Mouse (Mus musculus) intestine, embryonic 14.5 days (tissue): Measurements from ENCODE around the gene Socs5. TPM values are rescaled to one million over a fixed set of nuclear protein-coding genes. Genes with fewer than 3 reads are reported as not detected.

Experiments used
- ATAC-seq: fragments of 200-750 bp; cut with Nextera tagmentation; replicated peaks from 2 replicates; pipeline ENCODE4 v1.8.0; 2017; ENCODE audit warnings: low read depth, moderate number of reproducible peaks, moderate TSS enrichment, moderate library complexity; ENCODE audit not compliant: low FRiP score, low TSS enrichment
- DNase-seq: peaks from one replicate; pipeline ENCODE4 v3.0.0-alpha.2; 2018; ENCODE audit warnings: low spot score
- H3K27ac ChIP-seq: fragments of 300-500 bp; sonication (generic); 2 replicates; pipeline ENCODE4 v1.5.1; 2014; ENCODE audit warnings: low read depth, mild to moderate bottlenecking, control low read depth
- H3K27me3 ChIP-seq: fragments of 300-500 bp; sonication (generic); replicated peaks from 2 replicates; pipeline ENCODE4 v1.6.1; 2014; ENCODE audit warnings: low read length, control low read depth; ENCODE audit not compliant: control insufficient read depth, insufficient read depth
- H3K36me3 ChIP-seq: fragments of 300-500 bp; sonication (generic); 2 replicates; pipeline ENCODE4 v1.6.1; 2014; ENCODE audit warnings: low read length, control low read depth; ENCODE audit not compliant: control insufficient read depth, insufficient read depth
- H3K4me1 ChIP-seq: fragments of 300-500 bp; sonication (generic); replicated peaks from 2 replicates; pipeline ENCODE4 v1.6.1; 2014; ENCODE audit warnings: low read length, control low read depth, mixed read lengths; ENCODE audit not compliant: control insufficient read depth, insufficient read depth
- H3K4me2 ChIP-seq: fragments of 300-500 bp; sonication (generic); 2 replicates; pipeline ENCODE4 v1.6.1; 2014; ENCODE audit warnings: low read length
- H3K4me3 ChIP-seq: fragments of 300-500 bp; sonication (generic); 2 replicates; pipeline ENCODE4 v1.5.1; 2014; ENCODE audit warnings: low read depth, low read length, control low read depth, mixed read lengths
- H3K9ac ChIP-seq: fragments of 300-500 bp; sonication (generic); 2 replicates; pipeline ENCODE4 v1.6.1; 2014; ENCODE audit warnings: mild to moderate bottlenecking, low read length
- H3K9me3 ChIP-seq: fragments of 300-500 bp; sonication (generic); 2 replicates; pipeline ENCODE4 v1.6.1; 2016; ENCODE audit warnings: low read length, control low read depth; ENCODE audit not compliant: control insufficient read depth
- WGBS: fragments of 180-500 bp; shearing (Covaris S2); extraction: QIAGEN DNeasy Blood & Tissue Kit; methylation state at CpG from one replicate; pipeline ENCODE4 v1.1.7; 2014; 5-methylcytosine and 5-hydroxymethylcytosine counted together
- microRNA-seq: library from miRNA; unstranded; fragments of <30 nt; microRNA quantifications from one replicate; pipeline ENCODE4, GENCODE M21; 2016
- polyA plus RNA-seq: library from polyadenylated mRNA; unstranded; fragments of >200 nt; fragmentation: Nextera tagmentation; extraction: Ambion mirVana; gene quantifications from 2 replicates; pipeline ENCODE4 v1.2.1, GENCODE M21; 2014

The Socs5 gene
- polyA plus RNA-seq, 1 experiment from 2014 or later, result 14.1 TPM

- H3K27ac ChIP-seq, result no peak overlapping the region
- no peak overlapping the region for H3K9ac ChIP-seq
- no peaks in the 10 kb centered on the region for H3K9me3 ChIP-seq
- peaks cover 5% of the 10 kb centered on the region; the same call in 1 of the 2 replicates for H3K4me1 ChIP-seq
- WGBS, result 52% methylated on average over 16 of the region's 16 CpGs
- no peak overlapping the region for H3K4me2 ChIP-seq
- ATAC-seq (no peak; the same call in 1 of the 2 replicates), DNase-seq (no peak)
- H3K36me3 ChIP-seq, result no peaks in the 10 kb centered on the region
- no peak overlapping the region for H3K4me3 ChIP-seq
- no peaks in the 10 kb centered on the region for H3K27me3 ChIP-seq
Observed at GRCm38 (mm10) chr17:87178596-87179590, 71.4 kb downstream of the Socs5 start.

- Histone ChIP-seq H3K4me3 (no peak overlapping the region), H3K4me1 (peaks cover 5% of the 10 kb centered on the region; the same call in 1 of the 2 replicates), H3K27me3 (no peaks in the 10 kb centered on the region), H3K9ac (no peak overlapping the region), H3K4me2 (no peak overlapping the region), H3K27ac (no peak overlapping the region), H3K36me3 (no peaks in the 10 kb centered on the region), H3K9me3 (no peaks in the 10 kb centered on the region)
- no peak for DNase-seq
- WGBS, result 81% methylated on average over 9 of the region's 9 CpGs
- ATAC-seq, result no peak
Observed at GRCm38 (mm10) chr17:87179939-87180550, 72.6 kb downstream of the Socs5 start.

DNA sequence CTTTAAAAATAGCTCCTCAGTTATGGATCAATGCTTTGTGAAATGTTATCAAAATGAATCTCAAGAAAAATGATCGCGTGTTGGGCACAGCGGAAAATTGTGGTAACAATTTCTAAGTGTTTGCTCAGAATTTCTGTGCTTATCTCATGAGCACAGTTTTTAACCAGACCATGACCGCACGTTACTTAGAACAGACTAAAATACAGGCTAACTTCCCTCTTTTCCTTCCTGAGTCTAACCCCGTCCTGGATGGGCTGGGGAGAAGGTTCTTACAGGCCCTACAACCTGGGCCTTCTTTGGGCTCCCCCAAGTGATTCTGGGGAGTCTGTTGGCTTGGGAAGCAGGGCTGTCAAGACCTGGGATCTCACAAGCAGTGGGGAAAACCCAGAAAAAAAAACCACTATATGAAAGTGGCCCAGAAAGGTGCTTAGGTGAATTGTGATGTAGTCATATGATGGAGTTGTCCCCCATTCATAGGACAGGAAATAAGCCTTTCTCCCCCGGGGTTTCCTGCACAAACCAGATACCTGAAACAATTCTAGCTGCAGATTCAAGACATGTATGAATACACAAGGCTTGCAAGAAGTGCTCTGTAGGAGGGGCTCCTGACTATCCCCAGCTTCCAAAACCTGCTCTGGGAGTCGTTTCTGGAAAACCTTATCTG, 74.3 kb downstream of the Socs5 start:
- Histone ChIP-seq H3K27ac (no peak overlapping the region), H3K4me1 (peaks cover 5% of the 10 kb centered on the region; the same call in 1 of the 2 replicates), H3K9ac (no peak overlapping the region), H3K4me3 (no peak overlapping the region), H3K36me3 (no peaks in the 10 kb centered on the region), H3K9me3 (no peaks in the 10 kb centered on the region), H3K4me2 (no peak overlapping the region), H3K27me3 (no peaks in the 10 kb centered on the region)
- no peak for ATAC-seq
- no peak for DNase-seq
- WGBS, result 81% methylated on average over 8 of the region's 8 CpGs

DNA sequence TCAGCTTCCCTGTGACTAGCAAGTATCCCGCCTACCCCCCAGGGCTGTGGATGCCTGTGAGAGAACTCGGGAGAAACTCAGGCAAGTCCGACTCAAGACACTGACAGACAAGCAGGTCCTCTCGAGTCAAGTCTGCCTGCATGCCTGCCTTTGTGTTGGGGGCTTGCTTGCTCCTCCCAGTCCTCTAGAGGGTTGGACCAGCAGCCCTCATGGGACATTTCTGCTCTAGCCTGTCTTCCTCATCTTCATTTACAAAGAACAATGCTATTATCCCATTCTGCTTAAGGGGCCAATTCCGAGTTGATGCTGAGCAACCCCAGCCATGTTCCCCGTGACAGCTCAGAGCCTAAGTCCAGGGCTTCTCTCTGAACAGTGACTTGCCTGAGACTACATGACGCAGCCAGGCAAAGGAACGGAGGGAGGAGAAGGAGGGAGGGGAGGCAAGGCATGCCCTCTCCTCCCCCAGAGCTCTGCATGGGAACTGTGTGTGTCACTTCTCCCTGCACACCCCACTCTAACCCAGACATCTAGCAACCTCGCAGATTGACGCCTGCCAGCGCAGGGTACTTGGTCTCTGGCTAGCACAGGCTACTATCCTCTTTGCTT, 78.1 kb downstream of the Socs5 start:
- 39% methylated on average over 11 of the region's 11 CpGs for WGBS
- DNase-seq, result no peak

DNA sequence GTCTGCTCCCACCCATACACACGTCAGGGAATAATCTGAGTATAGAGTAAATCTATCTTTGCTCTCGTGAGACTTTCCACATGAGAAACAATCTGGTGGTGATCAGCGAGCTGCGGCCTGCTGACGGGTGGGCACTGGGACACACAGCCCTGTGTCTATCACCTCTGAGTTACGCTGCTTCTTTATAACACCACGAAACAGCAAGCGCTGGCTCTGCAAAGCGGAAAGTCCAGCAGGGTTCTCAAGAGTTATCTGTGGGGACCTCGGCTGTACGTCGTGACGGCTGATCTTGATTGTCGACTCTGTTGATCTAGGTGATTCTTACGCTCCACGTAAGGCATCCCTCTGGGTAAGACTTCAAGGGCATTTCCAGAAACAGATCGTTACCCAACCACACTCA, 79.5 kb downstream of the Socs5 start:
- no peaks in the 10 kb centered on the region for H3K36me3 ChIP-seq
- 76% methylated on average over 17 of the region's 17 CpGs for WGBS
- ATAC-seq, result no peak

More for the DNA sequence above, 78.1 kb downstream of the Socs5 start:
- Histone ChIP-seq H3K9me3 (no peaks in the 10 kb centered on the region), H3K9ac (no peak overlapping the region), H3K36me3 (no peaks in the 10 kb centered on the region), H3K4me1 (no peaks in the 10 kb centered on the region), H3K4me3 (no peak overlapping the region), H3K4me2 (no peak overlapping the region), H3K27ac (no peak overlapping the region), H3K27me3 (no peaks in the 10 kb centered on the region)
- ATAC-seq, result no peak

More for the DNA sequence above, 79.5 kb downstream of the Socs5 start:
- no peak for DNase-seq
- Histone ChIP-seq H3K4me2 (no peak overlapping the region), H3K4me3 (no peak overlapping the region), H3K9ac (no peak overlapping the region), H3K27ac (no peak overlapping the region), H3K9me3 (no peaks in the 10 kb centered on the region), H3K4me1 (no peaks in the 10 kb centered on the region), H3K27me3 (no peaks in the 10 kb centered on the region)

Small RNA genes within 50 kb of the gene (microRNA-seq; reads per million reads assigned to microRNA genes)
- gene Gm22346, result not detected

Other genes with a start within 250 kb of the Socs5 start
- gene Tmem247, start 190.3 kb upstream of the Socs5 start, polyA plus RNA-seq, result not detected in 2 replicates
- gene Atp6v1e2, start 159.8 kb upstream of the Socs5 start, polyA plus RNA-seq, result not detected in 2 replicates
- gene Rhoq, start 144.6 kb upstream of the Socs5 start, polyA plus RNA-seq, result 18.6 and 18.7 TPM in 2 replicates
- 42.1 and 43.8 TPM in 2 replicates for gene Pigf, start 82.3 kb upstream of the Socs5 start, polyA plus RNA-seq
- 126 and 136 TPM in 2 replicates for gene Cript, start 82.1 kb upstream of the Socs5 start, polyA plus RNA-seq
- gene Mcfd2, start 158.3 kb downstream of the Socs5 start, polyA plus RNA-seq, result 87.9 and 93.9 TPM in 2 replicates
- gene Ttc7, start 175.2 kb downstream of the Socs5 start, polyA plus RNA-seq, result 11.2 and 11.9 TPM in 2 replicates